Mouse (Mus musculus) midbrain, embryonic 12.5 days (tissue): ENCODE measurements around the gene Anapc2. TPM values are rescaled to one million over a fixed set of nuclear protein-coding genes. Genes with fewer than 3 reads are reported as not detected.

ENCODE experiments used
- ATAC-seq: fragments of 200-750 bp; cut with Nextera tagmentation; 2 replicates; pipeline ENCODE4 v1.8.0; 2017; ENCODE audit warnings: low read depth, moderate TSS enrichment, moderate library complexity; ENCODE audit not compliant: low FRiP score
- H3K27ac ChIP-seq: fragments of 300-500 bp; sonication (generic); replicated peaks from 2 replicates; pipeline ENCODE4 v1.5.1; 2016; ENCODE audit warnings: mild to moderate bottlenecking
- H3K27me3 ChIP-seq: fragments of 300-500 bp; sonication (generic); 2 replicates; pipeline ENCODE4 v1.6.1; 2016; ENCODE audit warnings: mild to moderate bottlenecking
- H3K36me3 ChIP-seq: fragments of 300-500 bp; sonication (generic); 2 replicates; pipeline ENCODE4 v1.6.1; 2016
- H3K4me1 ChIP-seq: fragments of 300-500 bp; sonication (generic); 2 replicates; pipeline ENCODE4 v1.6.1; 2016
- H3K4me2 ChIP-seq: fragments of 300-500 bp; sonication (generic); replicated peaks from 2 replicates; pipeline ENCODE4 v1.6.1; 2016; ENCODE audit warnings: mild to moderate bottlenecking, moderate library complexity
- H3K4me3 ChIP-seq: fragments of 300-500 bp; sonication (generic); 2 replicates; pipeline ENCODE4 v1.5.1; 2016; ENCODE audit warnings: mild to moderate bottlenecking
- H3K9ac ChIP-seq: fragments of 300-500 bp; sonication (generic); replicated peaks from 2 replicates; pipeline ENCODE4 v1.6.1; 2016; ENCODE audit warnings: mild to moderate bottlenecking, moderate library complexity
- H3K9me3 ChIP-seq: fragments of 300-500 bp; sonication (generic); 2 replicates; pipeline ENCODE4 v1.6.1; 2016; ENCODE audit warnings: mild to moderate bottlenecking
- WGBS: fragments of 180-500 bp; shearing (Covaris S2); methylation state at CpG from one replicate; pipeline ENCODE4 v1.1.7; 2016; 5-methylcytosine and 5-hydroxymethylcytosine counted together
- polyA plus RNA-seq: library from polyadenylated mRNA; unstranded; fragments of >200 nt; fragmentation: Nextera tagmentation; extraction: Ambion mirVana; gene quantifications from 2 replicates; pipeline ENCODE4 v1.2.1, GENCODE M21; 2016

The Anapc2 gene
- polyA plus RNA-seq, 1 experiment from 2014 or later, result 144 TPM

GRCm38 (mm10) chr2:25311491-25311891 is 39.2 kb downstream of the Anapc2 start:
- no peaks in the 10 kb centered on the region for H3K36me3 ChIP-seq
- no peak overlapping the region for H3K27ac ChIP-seq
- no peak for ATAC-seq
- no peak overlapping the region for H3K4me2 ChIP-seq
- no peak overlapping the region for H3K9ac ChIP-seq
- H3K4me3 ChIP-seq, result no peak overlapping the region
- WGBS, result 4% methylated on average over 11 of the region's 11 CpGs
- peaks cover 97% of the 10 kb centered on the region for H3K27me3 ChIP-seq
- no peaks in the 10 kb centered on the region for H3K4me1 ChIP-seq
- H3K9me3 ChIP-seq, result no peaks in the 10 kb centered on the region

- peak overlapping the region; percentile 49 for H3K9ac ChIP-seq
Observed at GRCm38 (mm10) chr2:25318119-25318966, 46.1 kb downstream of the Anapc2 start.

GRCm38 (mm10) chr2:25318971-25319773 is 46.9 kb downstream of the Anapc2 start, which contains the start of gene Grin1:
Grin1 (minus strand) TSS chr2:25319187.
- H3K9me3 ChIP-seq, result no peaks in the 10 kb centered on the region
- peaks cover 80% of the 10 kb centered on the region for H3K27me3 ChIP-seq
- 9% methylated on average over 58 of the region's 58 CpGs for WGBS
- H3K4me1 ChIP-seq, result peaks cover 9% of the 10 kb centered on the region; the same call in 1 of the 2 replicates
- ATAC-seq, result peak; percentile 47
- no peaks in the 10 kb centered on the region for H3K36me3 ChIP-seq
- H3K4me3 ChIP-seq, result peak within 1 kb of the TSS; percentile 45
- 0 out of 2 replicates have a peak within 1 kb of the TSS, but pooled peaks have one; percentile 35 for H3K27ac ChIP-seq
- H3K4me2 ChIP-seq, result peak within 1 kb of the TSS; percentile 62
- peak within 1 kb of the TSS; percentile 49 for H3K9ac ChIP-seq

More at GRCm38 (mm10) chr2:25318119-25318966, 46.1 kb downstream of the Anapc2 start:
- H3K27me3 ChIP-seq, result peaks cover 88% of the 10 kb centered on the region
- WGBS, result 4% methylated on average over 31 of the region's 31 CpGs
- 0 out of 2 replicates have a peak overlapping the region, but pooled peaks have one; percentile 35 for H3K27ac ChIP-seq
- peak overlapping the region; percentile 45 for H3K4me3 ChIP-seq
- peak overlapping the region; percentile 62 for H3K4me2 ChIP-seq
- peak; percentile 34; the same call in 1 of the 2 replicates for ATAC-seq
- no peaks in the 10 kb centered on the region for H3K9me3 ChIP-seq
- no peaks in the 10 kb centered on the region for H3K36me3 ChIP-seq
- peaks cover 9% of the 10 kb centered on the region; the same call in 1 of the 2 replicates for H3K4me1 ChIP-seq

GRCm38 (mm10) chr2:25320084-25320483 is 47.8 kb downstream of the Anapc2 start:
- Histone ChIP-seq H3K36me3 (no peaks in the 10 kb centered on the region), H3K4me2 (no peak overlapping the region)

GRCm38 (mm10) chr2:25326036-25326435 is 53.8 kb downstream of the Anapc2 start:
- no peak overlapping the region for H3K27ac ChIP-seq
- H3K4me2 ChIP-seq, result no peak overlapping the region
- no peak overlapping the region for H3K9ac ChIP-seq
- no peaks in the 10 kb centered on the region for H3K4me1 ChIP-seq
- ATAC-seq, result no peak
- no peak overlapping the region for H3K4me3 ChIP-seq
- H3K27me3 ChIP-seq, result peaks cover 16% of the 10 kb centered on the region
- H3K9me3 ChIP-seq, result no peaks in the 10 kb centered on the region
- H3K36me3 ChIP-seq, result no peaks in the 10 kb centered on the region
- 85% methylated on average over 2 of the region's 2 CpGs for WGBS

More at GRCm38 (mm10) chr2:25320084-25320483, 47.8 kb downstream of the Anapc2 start:
- Histone ChIP-seq H3K9ac (no peak overlapping the region), H3K27me3 (peaks cover 71% of the 10 kb centered on the region), H3K4me3 (no peak overlapping the region), H3K4me1 (peaks cover 9% of the 10 kb centered on the region; the same call in 1 of the 2 replicates), H3K9me3 (no peaks in the 10 kb centered on the region), H3K27ac (no peak overlapping the region)
- 32% methylated on average over 2 of the region's 2 CpGs for WGBS
- ATAC-seq, result no peak

GRCm38 (mm10) chr2:25328440-25328839 is 56.2 kb downstream of the Anapc2 start:
- Histone ChIP-seq H3K36me3 (no peaks in the 10 kb centered on the region), H3K27me3 (peaks cover 4% of the 10 kb centered on the region; the same call in 1 of the 2 replicates), H3K4me1 (peaks cover 9% of the 10 kb centered on the region), H3K4me2 (no peak overlapping the region), H3K27ac (no peak overlapping the region), H3K4me3 (no peak overlapping the region), H3K9me3 (no peaks in the 10 kb centered on the region), H3K9ac (no peak overlapping the region)
- WGBS, result 37% methylated on average over 7 of the region's 7 CpGs
- ATAC-seq, result no peak

GRCm38 (mm10) chr2:25331470-25331869 is 59.2 kb downstream of the Anapc2 start:
- H3K4me1 ChIP-seq, result peaks cover 18% of the 10 kb centered on the region
- peaks cover 4% of the 10 kb centered on the region; the same call in 1 of the 2 replicates for H3K27me3 ChIP-seq
- H3K27ac ChIP-seq, result no peak overlapping the region
- H3K9ac ChIP-seq, result peak overlapping the region; percentile 82
- H3K36me3 ChIP-seq, result peaks cover 26% of the 10 kb centered on the region
- no peaks in the 10 kb centered on the region for H3K9me3 ChIP-seq
- 67% methylated on average over 9 of the region's 9 CpGs for WGBS
- peak overlapping the region; percentile 86 for H3K4me2 ChIP-seq
- peak overlapping the region; percentile 85 for H3K4me3 ChIP-seq
- ATAC-seq, result no peak

- Histone ChIP-seq H3K4me3 (peak within 1 kb of the TSS; percentile 85), H3K36me3 (peaks cover 36% of the 10 kb centered on the region), H3K27ac (peak within 1 kb of the TSS; percentile 82), H3K4me1 (peaks cover 18% of the 10 kb centered on the region), H3K27me3 (no peaks in the 10 kb centered on the region), H3K4me2 (peak within 1 kb of the TSS; percentile 86), H3K9me3 (no peaks in the 10 kb centered on the region), H3K9ac (peak within 1 kb of the TSS; percentile 82)
- under 1% methylated on average over 78 of the region's 78 CpGs for WGBS
- peak; percentile 98 for ATAC-seq
Observed at GRCm38 (mm10) chr2:25332286-25333160, 60.2 kb downstream of the Anapc2 start, which contains the start of gene Man1b1. Man1b1 (plus strand) TSS chr2:25332338.

- Histone ChIP-seq H3K4me2 (peak overlapping the region; percentile 86), H3K27me3 (no peaks in the 10 kb centered on the region), H3K9me3 (no peaks in the 10 kb centered on the region), H3K9ac (peak overlapping the region; percentile 80), H3K36me3 (peaks cover 47% of the 10 kb centered on the region), H3K4me3 (peak overlapping the region; percentile 85), H3K27ac (no peak overlapping the region), H3K4me1 (peaks cover 18% of the 10 kb centered on the region)
- ATAC-seq, result no peak
- 78% methylated on average over 2 of the region's 2 CpGs for WGBS
Observed at GRCm38 (mm10) chr2:25333569-25333968, 61.3 kb downstream of the Anapc2 start.
